Mouse (Mus musculus) hindbrain, postnatal 0 days (tissue): Measurements from ENCODE around the gene Idnk. TPM values are rescaled to one million over a fixed set of nuclear protein-coding genes. Genes with fewer than 3 reads are reported as not detected.

Experiments
- ATAC-seq: fragments of 200-750 bp; cut with Nextera tagmentation; 2 replicates; pipeline ENCODE4 v1.8.0; 2017; ENCODE audit warnings: mild to moderate bottlenecking, moderate TSS enrichment, moderate library complexity
- DNase-seq: peaks from one replicate; pipeline ENCODE4 v3.0.0-alpha.2; 2015; ENCODE audit warnings: low spot score
- H3K27ac ChIP-seq: fragments of 300-500 bp; sonication (generic); 2 replicates; pipeline ENCODE4 v1.5.1; 2014; ENCODE audit warnings: mild to moderate bottlenecking
- H3K27me3 ChIP-seq: fragments of 300-500 bp; sonication (generic); 2 replicates; pipeline ENCODE4 v1.6.1; 2014; ENCODE audit warnings: low read length, mixed read lengths; ENCODE audit not compliant: insufficient read depth
- H3K36me3 ChIP-seq: fragments of 300-500 bp; sonication (generic); 2 replicates; pipeline ENCODE4 v1.6.1; 2014; ENCODE audit warnings: low read length, mixed read lengths; ENCODE audit not compliant: insufficient read depth
- H3K4me1 ChIP-seq: fragments of 300-500 bp; sonication (generic); 2 replicates; pipeline ENCODE4 v1.6.1; 2014; ENCODE audit warnings: antibody characterized with exemption, low read length, mixed read lengths; ENCODE audit not compliant: insufficient read depth
- H3K4me2 ChIP-seq: fragments of 300-500 bp; sonication (generic); 2 replicates; pipeline ENCODE4 v1.6.1; 2014; ENCODE audit warnings: low read depth, mild to moderate bottlenecking, low read length, moderate library complexity, mixed read lengths
- H3K4me3 ChIP-seq: fragments of 300-500 bp; sonication (generic); 2 replicates; pipeline ENCODE4 v1.5.1; 2014; ENCODE audit warnings: low read length
- H3K9ac ChIP-seq: fragments of 300-500 bp; sonication (generic); replicated peaks from 2 replicates; pipeline ENCODE4 v1.6.1; 2014; ENCODE audit warnings: mild to moderate bottlenecking, low read length, moderate library complexity, mixed read lengths
- H3K9me3 ChIP-seq: fragments of 300-500 bp; sonication (generic); 2 replicates; pipeline ENCODE4 v1.6.1; 2016; ENCODE audit warnings: low read length, mixed read lengths
- CTCF ChIP-seq: IDR thresholded peaks from 2 replicates; pipeline ENCODE4 v1.5.1; 2016; ENCODE audit warnings: antibody characterized with exemption, control low read depth, low read depth
- WGBS: fragments of 180-500 bp; shearing (Covaris S2); extraction: QIAGEN DNeasy Blood & Tissue Kit; methylation state at CpG from one replicate; pipeline ENCODE4 v1.1.7; 2014; 5-methylcytosine and 5-hydroxymethylcytosine counted together
- polyA plus RNA-seq: library from polyadenylated mRNA; unstranded; fragments of >200 nt; fragmentation: Nextera tagmentation; extraction: Ambion mirVana; gene quantifications from 2 replicates; pipeline ENCODE4 v1.2.1, GENCODE M21; 2015
- total RNA-seq: library from RNA; depleted of rRNA; stranded (reverse); fragments of >200 nt; gene quantifications from 2 replicates; pipeline ENCODE4 v1.2.3, GENCODE M21; 2014

Idnk gene
- total and polyA plus RNA-seq, 2 experiments from 2014 or later, result 20.6 to 55.3 TPM

DNA sequence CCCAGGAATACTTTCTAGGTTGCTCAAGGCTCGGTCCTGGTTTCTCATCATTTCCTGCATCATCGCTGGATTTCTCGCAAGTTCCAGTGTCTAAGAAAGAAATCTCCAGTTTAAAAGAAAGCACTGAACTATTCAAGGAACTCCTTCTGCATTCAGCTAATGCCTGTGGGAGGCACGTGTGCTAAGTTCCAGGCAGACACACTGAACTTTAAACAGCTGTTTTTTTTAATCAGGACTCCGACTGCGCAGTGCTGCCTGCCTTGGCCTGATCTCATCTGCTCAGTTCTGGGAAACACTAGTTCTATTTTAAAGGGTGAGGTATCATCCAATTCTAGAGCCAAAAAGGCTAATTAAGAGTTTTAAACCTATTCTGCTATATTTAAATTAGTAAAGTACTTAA is 34.7 kb downstream of the Idnk start:
- peaks cover 32% of the 10 kb centered on the region for H3K36me3 ChIP-seq
- no peak for TF ChIP-seq CTCF
- H3K4me1 ChIP-seq, result no peaks in the 10 kb centered on the region
- H3K9ac ChIP-seq, result no peak overlapping the region
- DNase-seq (no peak), ATAC-seq (no peak)
- H3K27me3 ChIP-seq, result no peaks in the 10 kb centered on the region
- H3K9me3 ChIP-seq, result no peaks in the 10 kb centered on the region
- no peak overlapping the region for H3K27ac ChIP-seq
- H3K4me2 ChIP-seq, result no peak overlapping the region
- WGBS, result 92% methylated on average over 6 of the region's 6 CpGs
- no peak overlapping the region for H3K4me3 ChIP-seq

DNA sequence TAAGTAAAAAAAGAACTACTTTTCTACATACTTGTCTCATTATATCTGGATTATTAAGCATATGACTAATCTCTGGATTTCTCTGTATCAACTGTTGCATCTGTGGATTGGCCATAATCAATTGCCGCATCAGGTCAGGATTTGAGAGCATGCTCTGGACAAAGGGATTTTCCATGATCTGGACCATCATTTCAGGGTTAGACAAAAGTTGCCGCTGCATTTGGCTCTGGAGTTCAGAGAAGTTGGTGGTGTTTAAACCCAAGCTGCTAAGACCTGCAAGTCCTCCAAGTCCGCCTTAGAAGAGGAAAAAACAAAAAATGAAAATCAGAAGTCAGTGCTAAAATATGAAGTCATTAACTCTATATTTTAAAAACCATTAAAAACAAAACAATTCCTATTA is 35.8 kb downstream of the Idnk start:
- Histone ChIP-seq H3K9ac (no peak overlapping the region), H3K27ac (no peak overlapping the region), H3K27me3 (no peaks in the 10 kb centered on the region), H3K36me3 (peaks cover 35% of the 10 kb centered on the region), H3K9me3 (no peaks in the 10 kb centered on the region), H3K4me1 (no peaks in the 10 kb centered on the region), H3K4me2 (no peak overlapping the region), H3K4me3 (no peak overlapping the region)
- no peak for ATAC-seq
- no peak for DNase-seq
- TF ChIP-seq CTCF, result no peak
- 94% methylated on average over 3 of the region's 3 CpGs for WGBS

GRCm38 (mm10) chr13:58194908-58195307 is 37.5 kb downstream of the Idnk start:
- DNase-seq (no peak), ATAC-seq (no peak)
- Histone ChIP-seq H3K4me1 (no peaks in the 10 kb centered on the region), H3K27ac (no peak overlapping the region), H3K4me3 (no peak overlapping the region), H3K27me3 (no peaks in the 10 kb centered on the region), H3K4me2 (no peak overlapping the region), H3K9me3 (no peaks in the 10 kb centered on the region), H3K36me3 (peaks cover 35% of the 10 kb centered on the region), H3K9ac (no peak overlapping the region)
- 76% methylated on average over 3 of the region's 3 CpGs for WGBS
- TF ChIP-seq CTCF, result no peak

GRCm38 (mm10) chr13:58197211-58197610 is 39.8 kb downstream of the Idnk start:
- DNase-seq (no peak), ATAC-seq (no peak)
- H3K27ac ChIP-seq, result no peak overlapping the region
- H3K4me3 ChIP-seq, result no peak overlapping the region
- no peak overlapping the region for H3K4me2 ChIP-seq
- H3K27me3 ChIP-seq, result no peaks in the 10 kb centered on the region
- H3K36me3 ChIP-seq, result peaks cover 20% of the 10 kb centered on the region
- 73% methylated on average over 3 of the region's 3 CpGs for WGBS
- no peak for TF ChIP-seq CTCF
- no peaks in the 10 kb centered on the region for H3K4me1 ChIP-seq
- no peak overlapping the region for H3K9ac ChIP-seq
- H3K9me3 ChIP-seq, result no peaks in the 10 kb centered on the region

DNA sequence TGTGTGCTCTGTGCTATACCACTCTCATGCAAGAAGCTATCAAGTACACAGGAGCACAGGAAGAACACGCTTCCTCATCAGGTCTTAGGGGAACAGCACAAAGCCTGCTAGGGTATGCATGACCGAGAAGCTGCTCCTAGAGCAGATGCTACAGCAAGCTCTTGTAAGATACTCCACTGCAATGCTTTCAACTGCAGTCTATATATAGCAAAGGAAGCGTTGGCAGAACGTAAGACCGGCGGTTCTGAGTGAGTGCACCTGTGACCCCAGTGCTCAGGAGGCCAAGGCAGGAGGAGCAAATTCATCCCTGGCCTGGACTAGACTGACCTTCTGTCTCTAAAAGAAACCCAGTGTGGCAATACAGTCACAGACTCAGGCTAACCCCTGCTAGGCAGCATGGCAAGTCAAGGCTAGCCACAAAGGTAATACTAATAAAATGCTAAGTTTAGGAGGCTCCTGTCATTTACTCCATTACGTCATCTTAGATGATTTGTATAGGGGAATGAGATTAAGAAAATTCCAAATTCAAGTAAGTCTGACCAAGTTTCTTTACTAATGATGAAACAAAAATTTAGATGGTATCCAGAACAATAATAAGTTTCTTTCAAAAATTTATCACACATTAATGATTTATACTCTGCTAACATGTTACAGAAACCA is 40.7 kb downstream of the Idnk start:
- Histone ChIP-seq H3K36me3 (peaks cover 19% of the 10 kb centered on the region; the same call in 1 of the 2 replicates), H3K27me3 (no peaks in the 10 kb centered on the region), H3K4me2 (no peak overlapping the region), H3K9ac (no peak overlapping the region), H3K4me3 (no peak overlapping the region), H3K4me1 (no peaks in the 10 kb centered on the region), H3K27ac (no peak overlapping the region), H3K9me3 (no peaks in the 10 kb centered on the region)
- no peak for TF ChIP-seq CTCF
- DNase-seq, result no peak
- no peak for ATAC-seq
- WGBS, result 91% methylated on average over 7 of the region's 7 CpGs

DNA sequence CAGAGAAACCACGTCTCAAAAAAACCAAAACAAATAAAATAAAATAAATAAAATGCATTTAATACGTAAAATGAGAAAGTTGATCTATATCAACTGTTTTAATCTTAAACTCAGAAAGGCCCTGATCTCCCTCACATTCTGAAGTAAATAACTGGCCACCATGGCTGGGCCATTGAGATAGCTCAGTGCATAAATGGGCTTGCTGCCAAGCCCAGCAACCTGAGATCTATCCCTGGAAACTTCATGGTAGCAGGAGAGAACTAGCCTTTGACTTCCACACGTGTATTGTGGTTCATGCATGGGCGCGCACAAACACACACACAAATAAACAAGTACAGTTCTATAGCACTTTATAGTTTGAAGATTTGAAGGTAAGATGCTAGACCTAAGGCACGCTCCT is 43.9 kb downstream of the Idnk start:
- no peak overlapping the region for H3K9ac ChIP-seq
- no peaks in the 10 kb centered on the region for H3K4me1 ChIP-seq
- H3K27ac ChIP-seq, result no peak overlapping the region
- no peaks in the 10 kb centered on the region for H3K9me3 ChIP-seq
- TF ChIP-seq CTCF, result no peak
- H3K36me3 ChIP-seq, result 0 out of 2 replicates have a peak, but pooled peaks cover 4% of the 10 kb centered on the region
- no peak for ATAC-seq
- DNase-seq, result no peak
- 93% methylated on average over 6 of the region's 6 CpGs for WGBS
- no peak overlapping the region for H3K4me3 ChIP-seq
- no peak overlapping the region for H3K4me2 ChIP-seq
- no peaks in the 10 kb centered on the region for H3K27me3 ChIP-seq

DNA sequence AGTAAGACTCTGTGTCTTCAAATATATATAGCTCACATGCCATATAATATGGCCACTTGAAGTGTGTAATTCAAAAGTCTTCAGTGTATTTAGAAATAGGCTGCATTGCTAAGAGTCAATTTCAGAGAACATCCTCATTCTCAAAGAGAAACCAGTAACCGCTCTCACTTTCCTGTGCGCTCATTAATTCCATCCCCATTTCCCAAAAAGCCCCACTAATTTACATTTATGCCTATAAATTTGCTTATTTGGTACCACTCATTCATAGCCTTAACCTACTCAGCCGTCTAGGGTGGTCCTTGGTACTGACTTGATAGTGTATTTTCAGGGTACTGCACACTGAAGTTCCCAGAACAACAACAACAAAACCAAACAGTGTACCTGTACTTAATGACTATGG is 44.5 kb downstream of the Idnk start:
- H3K27ac ChIP-seq, result no peak overlapping the region
- no peaks in the 10 kb centered on the region for H3K27me3 ChIP-seq
- H3K4me3 ChIP-seq, result no peak overlapping the region
- H3K4me1 ChIP-seq, result no peaks in the 10 kb centered on the region
- WGBS, result 94% methylated on average over 3 of the region's 3 CpGs
- no peak overlapping the region for H3K4me2 ChIP-seq
- H3K9me3 ChIP-seq, result no peaks in the 10 kb centered on the region
- ATAC-seq (no peak), DNase-seq (no peak)
- TF ChIP-seq CTCF, result no peak
- H3K9ac ChIP-seq, result no peak overlapping the region
- H3K36me3 ChIP-seq, result 0 out of 2 replicates have a peak, but pooled peaks cover 4% of the 10 kb centered on the region
